Mouse (Mus musculus): ENCODE data around the gene Pou6f1.

The Pou6f1 gene

GRCm38 (mm10) chr15:100599276-100600046 is at the start of gene Pou6f1:
Pou6f1 (minus strand) TSS chr15:100599984.
- in situ Hi-C loops (cut with MboI; ENCODE audit: low pct_unique_long_range_greater_than_20kb in 1 of 2, low sequenced_read_pairs in 2 of 2, unreplicated experiment in 1 of 2), result no loop called here

- in situ Hi-C loops (cut with MboI; ENCODE audit: low pct_unique_long_range_greater_than_20kb in 1 of 2, low sequenced_read_pairs in 2 of 2, unreplicated experiment in 1 of 2), result no loop called here
Observed at GRCm38 (mm10) chr15:100646161-100646560, 46.4 kb upstream of the Pou6f1 start.

- in situ Hi-C loops (cut with MboI; ENCODE audit: low pct_unique_long_range_greater_than_20kb in 1 of 2, low sequenced_read_pairs in 2 of 2, unreplicated experiment in 1 of 2), result no loop called here
Observed at GRCm38 (mm10) chr15:100642451-100642850, 42.7 kb upstream of the Pou6f1 start.

GRCm38 (mm10) chr15:100641226-100641810 is 41.5 kb upstream of the Pou6f1 start:
- in situ Hi-C loops (cut with MboI; ENCODE audit: low pct_unique_long_range_greater_than_20kb in 1 of 2, low sequenced_read_pairs in 2 of 2, unreplicated experiment in 1 of 2), result no loop called here

GRCm38 (mm10) chr15:100639972-100640750 is 40.4 kb upstream of the Pou6f1 start:
- in situ Hi-C loops (cut with MboI; ENCODE audit: low pct_unique_long_range_greater_than_20kb in 1 of 2, low sequenced_read_pairs in 2 of 2, unreplicated experiment in 1 of 2), result no loop called here

GRCm38 (mm10) chr15:100637661-100638060 is 37.9 kb upstream of the Pou6f1 start:
- in situ Hi-C loops (cut with MboI; ENCODE audit: low pct_unique_long_range_greater_than_20kb in 1 of 2, low sequenced_read_pairs in 2 of 2, unreplicated experiment in 1 of 2), result no loop called here

GRCm38 (mm10) chr15:100636700-100637501 is 37.1 kb upstream of the Pou6f1 start, which contains the start of gene Smagp:
Smagp (minus strand) TSS chr15:100636940.
- in situ Hi-C loops (cut with MboI; ENCODE audit: low pct_unique_long_range_greater_than_20kb in 1 of 2, low sequenced_read_pairs in 2 of 2, unreplicated experiment in 1 of 2), result no loop called here

GRCm38 (mm10) chr15:100635851-100636645 is 36.3 kb upstream of the Pou6f1 start:
- in situ Hi-C loops (cut with MboI; ENCODE audit: low pct_unique_long_range_greater_than_20kb in 1 of 2, low sequenced_read_pairs in 2 of 2, unreplicated experiment in 1 of 2), result no loop called here

GRCm38 (mm10) chr15:100635239-100635638 is 35.5 kb upstream of the Pou6f1 start:
- in situ Hi-C loops (cut with MboI; ENCODE audit: low pct_unique_long_range_greater_than_20kb in 1 of 2, low sequenced_read_pairs in 2 of 2, unreplicated experiment in 1 of 2), result no loop called here

GRCm38 (mm10) chr15:100633341-100633740 is 33.6 kb upstream of the Pou6f1 start:
- in situ Hi-C loops (cut with MboI; ENCODE audit: low pct_unique_long_range_greater_than_20kb in 1 of 2, low sequenced_read_pairs in 2 of 2, unreplicated experiment in 1 of 2), result no loop called here

GRCm38 (mm10) chr15:100632323-100632722 is 32.5 kb upstream of the Pou6f1 start:
- in situ Hi-C loops (cut with MboI; ENCODE audit: low pct_unique_long_range_greater_than_20kb in 1 of 2, low sequenced_read_pairs in 2 of 2, unreplicated experiment in 1 of 2), result no loop called here

- in situ Hi-C loops (cut with MboI; ENCODE audit: low pct_unique_long_range_greater_than_20kb in 1 of 2, low sequenced_read_pairs in 2 of 2, unreplicated experiment in 1 of 2), result no loop called here
Observed at GRCm38 (mm10) chr15:100631454-100632170, 31.8 kb upstream of the Pou6f1 start.

GRCm38 (mm10) chr15:100630126-100630525 is 30.3 kb upstream of the Pou6f1 start:
- in situ Hi-C loops (cut with MboI; ENCODE audit: low pct_unique_long_range_greater_than_20kb in 1 of 2, low sequenced_read_pairs in 2 of 2, unreplicated experiment in 1 of 2), result no loop called here

- in situ Hi-C loops (cut with MboI; ENCODE audit: low pct_unique_long_range_greater_than_20kb in 1 of 2, low sequenced_read_pairs in 2 of 2, unreplicated experiment in 1 of 2), result no loop called here
Observed at GRCm38 (mm10) chr15:100628797-100629196, 29.0 kb upstream of the Pou6f1 start.

- in situ Hi-C loops (cut with MboI; ENCODE audit: low pct_unique_long_range_greater_than_20kb in 1 of 2, low sequenced_read_pairs in 2 of 2, unreplicated experiment in 1 of 2), result no loop called here
Observed at GRCm38 (mm10) chr15:100627774-100628370, 28.1 kb upstream of the Pou6f1 start.

GRCm38 (mm10) chr15:100627287-100627686 is 27.5 kb upstream of the Pou6f1 start:
- in situ Hi-C loops (cut with MboI; ENCODE audit: low pct_unique_long_range_greater_than_20kb in 1 of 2, low sequenced_read_pairs in 2 of 2, unreplicated experiment in 1 of 2), result no loop called here

GRCm38 (mm10) chr15:100624435-100624834 is 24.7 kb upstream of the Pou6f1 start:
- in situ Hi-C loops (cut with MboI; ENCODE audit: low pct_unique_long_range_greater_than_20kb in 1 of 2, low sequenced_read_pairs in 2 of 2, unreplicated experiment in 1 of 2), result no loop called here

Data from mouse embryonic stem cell (cell line).